Mouse (Mus musculus): Measurements from ENCODE around the gene Xiap. TPM values are rescaled to one million over a fixed set of nuclear protein-coding genes. Genes with fewer than 3 reads are reported as not detected.
A peak's percentile ranks its signal among the peaks of the same experiment; 100 is the strongest.

The Xiap gene
- 49.2 and 65.6 TPM in 2 replicates for polyA plus RNA-seq (2012)

DNA sequence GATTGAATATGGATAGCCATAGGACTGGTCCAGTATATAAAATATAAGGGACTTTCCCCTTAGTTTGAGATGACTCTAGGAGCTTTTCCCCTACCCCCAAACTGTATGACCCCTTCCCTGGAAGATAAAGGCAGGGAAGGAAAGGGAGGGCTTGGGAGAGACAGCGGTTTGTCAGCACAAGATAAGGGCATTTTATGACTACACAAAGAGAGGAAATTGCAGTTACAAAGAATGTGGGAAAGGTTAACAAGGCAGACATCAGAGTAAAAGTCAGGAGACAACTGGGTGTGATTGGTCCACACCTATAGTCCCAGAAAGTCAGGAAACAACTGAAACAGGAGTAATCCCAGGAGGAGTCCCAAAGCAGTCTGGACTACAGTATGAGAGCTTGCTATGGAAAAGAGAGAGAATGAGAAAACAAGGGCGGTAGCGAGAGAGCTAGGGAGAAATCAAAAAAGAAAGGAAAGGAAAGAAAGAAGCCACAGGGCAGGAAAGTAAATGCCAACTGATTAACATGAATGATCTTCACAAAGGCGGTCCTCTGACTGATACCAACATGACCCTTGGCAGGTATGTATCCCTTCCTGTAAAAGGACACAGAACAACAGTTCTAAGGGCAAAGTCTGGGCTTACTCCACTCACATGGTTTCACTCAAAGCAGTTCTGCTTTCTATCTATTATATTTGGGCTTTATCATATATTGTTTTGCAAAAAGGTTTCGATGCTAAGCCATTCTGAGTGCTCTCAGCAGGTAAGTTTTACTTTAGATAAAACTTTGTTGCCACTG, at the start of gene Xiap:
Gene Xiap (plus strand): TSS at position 398 of the 787 bp plus-strand sequence.
- TF ChIP-seq GATA1 (IDR thresholded peaks at IDR 0.05; ENCODE audit: low read length): no peak

DNA sequence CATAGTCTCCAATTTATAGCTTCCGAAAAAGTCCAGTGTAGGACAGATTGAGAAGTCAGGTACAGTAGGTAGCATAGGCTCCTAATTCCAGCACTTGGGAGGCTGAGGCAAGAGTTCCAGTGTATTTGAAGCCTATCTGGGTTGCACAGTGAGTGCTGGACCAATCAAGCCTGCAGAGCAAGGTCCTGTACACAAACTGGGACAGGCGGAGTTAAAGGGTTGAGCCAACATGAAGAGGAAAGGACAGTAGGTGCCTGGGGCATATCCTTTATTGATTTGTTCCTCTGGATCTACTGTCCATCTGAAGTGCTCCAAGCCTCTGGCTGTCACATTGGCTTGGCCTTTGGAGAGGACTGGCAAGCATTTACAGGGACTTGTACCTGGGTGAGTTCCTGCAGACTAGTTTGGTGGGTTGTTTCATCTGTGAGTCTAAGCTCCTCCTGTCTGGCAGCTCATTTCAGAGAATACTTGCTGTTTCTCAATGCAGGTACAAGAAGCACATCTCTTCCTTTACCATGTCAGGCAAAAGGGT, 46.7 kb upstream of the Xiap start:
- TF ChIP-seq GATA1 (IDR thresholded peaks at IDR 0.05; ENCODE audit: low read length): no peak

DNA sequence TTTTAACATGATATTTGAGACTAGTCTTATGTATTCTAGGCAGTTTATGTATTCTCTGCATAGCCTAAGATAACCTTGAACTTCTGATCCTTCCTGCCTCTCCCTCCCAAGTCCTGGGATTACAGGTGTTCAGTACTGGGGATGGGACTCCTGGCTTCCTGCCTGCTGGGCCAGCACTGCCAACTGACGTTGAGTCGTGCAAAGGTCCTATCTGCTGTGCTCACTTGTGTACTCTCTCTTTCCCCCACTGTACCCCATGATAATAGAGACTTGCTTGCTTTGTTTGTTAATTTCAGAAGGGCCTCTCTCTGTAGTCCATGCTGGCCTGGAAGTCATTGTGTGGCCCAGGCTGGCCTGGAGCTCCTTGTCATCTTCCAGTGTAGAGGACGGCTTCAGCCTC, 45.7 kb upstream of the Xiap start:
- no peak for TF ChIP-seq GATA1 (IDR thresholded peaks at IDR 0.05; ENCODE audit: low read length)

DNA sequence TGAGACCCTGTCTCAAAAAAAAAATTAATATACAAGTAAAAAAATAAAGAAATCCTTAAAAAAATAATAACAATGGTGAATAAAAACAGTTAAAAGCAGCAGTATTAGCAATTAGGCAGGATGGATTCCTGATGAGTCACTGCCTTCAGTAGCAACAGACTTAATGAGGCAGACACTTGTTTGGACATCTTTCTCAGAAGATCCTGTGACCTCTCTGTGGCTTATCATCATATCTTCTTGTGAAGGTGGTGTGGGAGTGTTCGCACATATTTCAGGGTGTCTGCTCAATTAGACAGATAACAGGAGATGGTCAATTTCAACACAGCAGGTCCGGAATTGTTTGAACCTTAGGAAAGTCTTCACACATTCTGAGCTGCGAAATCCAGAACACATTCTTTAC, 45.0 kb upstream of the Xiap start:
- TF ChIP-seq GATA1 (IDR thresholded peaks at IDR 0.05; ENCODE audit: low read length): peak; percentile 18

DNA sequence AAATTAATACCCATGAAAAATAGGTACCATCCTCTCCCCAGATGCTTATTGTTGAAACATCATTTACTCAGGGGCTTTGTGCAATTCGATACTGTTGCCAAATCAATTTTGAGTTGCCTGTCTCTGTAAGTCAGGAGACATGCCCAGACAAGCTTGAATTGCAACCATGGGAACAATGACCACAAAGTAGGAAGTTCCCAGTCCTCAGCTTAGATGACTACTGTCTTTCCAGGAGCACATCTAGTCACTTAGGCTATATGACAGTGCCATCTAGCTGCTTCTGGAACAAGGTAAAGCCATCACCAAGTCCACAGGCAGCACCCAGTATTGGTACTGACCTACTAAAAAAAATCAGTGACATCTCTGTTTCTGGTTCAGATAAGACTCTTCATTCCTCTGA, 41.4 kb upstream of the Xiap start:
- TF ChIP-seq GATA1 (IDR thresholded peaks at IDR 0.05; ENCODE audit: low read length): no peak

DNA sequence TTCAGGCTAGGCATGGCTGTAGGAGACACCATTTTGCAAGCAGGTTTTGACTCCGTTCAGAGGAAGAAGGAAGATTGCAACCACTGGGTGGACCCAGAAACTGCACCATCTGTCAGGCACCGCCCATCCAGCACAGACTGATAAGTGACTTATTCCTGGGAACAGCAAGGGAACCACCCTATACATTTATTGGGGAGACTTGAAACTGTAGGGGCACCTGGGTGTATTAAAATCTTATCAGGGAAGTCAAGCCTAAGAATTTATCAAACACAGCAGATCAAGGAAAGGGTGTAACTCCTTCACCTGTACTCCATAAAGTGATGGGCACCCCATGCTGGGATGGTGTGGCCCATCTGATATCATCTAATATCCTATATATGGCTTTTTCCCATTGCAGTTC, 40.0 kb upstream of the Xiap start:
- no peak for TF ChIP-seq GATA1 (IDR thresholded peaks at IDR 0.05; ENCODE audit: low read length)

DNA sequence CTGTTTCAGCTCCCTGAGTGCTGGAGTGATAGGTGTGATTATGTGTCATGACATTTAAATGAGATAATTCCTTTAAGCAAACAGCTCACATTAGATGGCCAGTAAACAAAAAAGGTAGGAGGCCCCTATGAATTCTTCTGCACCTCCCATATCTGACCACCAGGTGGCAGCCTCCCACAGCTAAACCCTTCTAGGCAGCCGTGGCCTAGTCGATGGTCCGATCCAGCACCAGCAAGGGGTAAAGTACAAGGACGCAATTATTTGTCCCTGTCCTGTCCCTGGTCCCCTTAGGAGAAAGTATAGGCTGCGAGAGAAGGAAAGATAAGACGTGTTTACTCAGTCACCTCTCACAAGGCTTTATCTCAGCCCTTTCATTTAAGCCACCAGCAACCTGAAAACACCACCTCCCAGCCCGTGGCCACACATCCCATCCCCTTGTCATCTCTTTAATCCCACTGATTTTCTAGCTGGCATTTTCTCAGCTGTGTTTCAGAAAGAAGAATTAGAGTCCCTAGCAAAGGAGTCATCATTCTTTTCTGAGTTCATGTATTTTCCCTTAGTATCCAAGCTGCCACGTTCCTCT, 26.3 kb upstream of the Xiap start:
- TF ChIP-seq GATA1 (IDR thresholded peaks at IDR 0.05; ENCODE audit: low read length): no peak

DNA sequence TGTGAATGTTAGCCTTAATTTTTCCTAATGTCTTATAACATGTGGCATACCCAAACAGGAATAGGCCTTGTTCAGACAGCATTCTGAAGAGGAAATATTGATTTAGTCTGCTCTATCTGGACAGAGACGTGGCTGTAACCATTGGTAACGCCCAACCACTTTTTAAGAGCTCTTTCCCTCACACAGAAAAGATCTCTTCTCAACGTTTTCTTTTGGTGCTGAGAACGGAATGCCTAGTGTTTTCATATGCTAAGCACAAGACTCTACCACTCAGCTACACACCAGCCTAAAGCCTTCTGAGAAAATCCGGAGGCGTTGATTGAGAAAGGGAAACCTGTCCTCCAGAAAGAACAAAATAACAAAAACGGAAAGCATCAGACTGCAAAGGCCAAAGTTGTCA, 25.6 kb upstream of the Xiap start:
- no peak for TF ChIP-seq GATA1 (IDR thresholded peaks at IDR 0.05; ENCODE audit: low read length)

DNA sequence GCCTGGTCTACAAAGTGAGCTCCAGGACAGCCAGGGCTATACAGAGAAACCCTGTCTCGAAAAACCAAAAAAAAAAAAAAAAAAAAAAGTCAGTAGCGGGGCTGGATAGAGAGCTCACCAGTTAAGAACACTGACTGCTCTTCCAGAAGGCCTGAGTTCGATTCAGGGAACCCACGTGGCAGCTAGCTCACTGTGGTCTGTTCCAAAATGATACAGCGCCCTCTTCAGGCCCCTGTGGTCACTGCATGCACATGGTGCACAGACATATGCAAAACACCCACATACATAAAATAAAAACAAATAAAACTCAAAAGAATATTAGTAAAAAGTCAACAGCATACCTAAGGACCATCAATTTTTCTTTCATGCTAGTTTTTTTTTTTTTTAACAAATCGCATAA, 20.0 kb upstream of the Xiap start:
- no peak for TF ChIP-seq GATA1 (IDR thresholded peaks at IDR 0.05; ENCODE audit: low read length)

DNA sequence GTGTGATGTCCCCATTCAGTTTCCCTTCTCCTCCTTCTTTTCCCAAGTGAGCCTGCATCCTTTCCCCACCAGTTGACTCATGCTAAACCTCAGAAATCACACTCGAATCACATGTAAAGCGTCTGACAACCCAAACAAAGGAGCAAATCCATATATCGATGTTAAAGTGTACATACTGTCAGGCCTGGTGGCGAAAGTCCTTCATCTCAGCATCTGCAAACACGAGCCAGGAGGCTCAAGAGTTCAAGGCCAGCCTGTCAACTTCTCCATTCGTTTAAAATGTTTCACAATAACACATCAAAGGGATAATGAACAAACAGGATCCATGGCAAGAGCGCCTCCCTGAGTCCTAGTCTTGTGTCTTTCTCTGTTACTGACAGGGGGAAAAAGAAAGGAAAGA, 14.5 kb upstream of the Xiap start:
- no peak for TF ChIP-seq GATA1 (IDR thresholded peaks at IDR 0.05; ENCODE audit: low read length)

DNA sequence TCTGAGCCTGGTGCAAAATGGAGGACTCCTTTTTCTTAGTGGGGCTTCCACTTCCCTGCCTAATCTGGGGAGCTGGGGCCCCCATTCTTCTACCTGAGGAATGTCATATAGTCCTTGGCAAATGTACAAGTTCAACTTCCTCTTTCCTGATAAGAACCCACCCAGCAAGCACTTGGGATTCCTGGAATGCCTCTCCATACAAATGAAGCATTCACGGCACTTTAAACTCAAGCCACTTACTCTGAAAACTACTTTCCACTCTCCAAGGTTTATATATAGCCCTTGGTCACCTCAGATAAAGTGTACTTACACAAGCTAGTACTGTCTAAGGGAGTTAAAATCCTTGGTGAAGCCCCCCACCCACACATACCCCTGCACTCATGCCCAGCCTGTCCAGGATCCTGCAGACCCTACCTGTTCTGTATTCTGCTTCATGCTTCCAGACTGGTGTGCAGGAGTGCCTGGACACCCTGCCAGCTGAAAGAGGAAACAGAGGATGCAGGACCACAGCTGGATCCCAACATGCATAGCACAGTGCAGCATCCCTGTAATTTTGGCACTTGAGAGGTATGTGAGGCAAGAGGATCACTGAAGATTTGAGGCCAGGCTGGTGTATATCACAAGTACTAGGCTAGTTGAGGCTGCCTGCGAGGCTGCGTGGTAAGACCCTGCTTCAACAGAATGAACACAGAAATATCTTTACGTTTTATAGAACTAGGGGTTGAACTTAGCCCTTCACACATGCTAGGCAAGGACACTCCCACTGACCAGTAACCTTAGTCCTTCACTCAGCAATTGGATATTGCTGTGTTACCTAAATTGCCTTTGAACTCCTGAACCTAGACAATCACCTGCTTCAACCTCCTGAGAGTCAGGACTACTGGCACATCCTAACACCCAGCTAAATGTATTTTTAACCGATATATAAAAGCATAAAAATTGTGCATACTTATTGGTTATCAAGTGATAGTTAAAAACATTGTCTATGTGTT, 8.5 kb upstream of the Xiap start:
- TF ChIP-seq GATA1 (IDR thresholded peaks at IDR 0.05; ENCODE audit: low read length): no peak

DNA sequence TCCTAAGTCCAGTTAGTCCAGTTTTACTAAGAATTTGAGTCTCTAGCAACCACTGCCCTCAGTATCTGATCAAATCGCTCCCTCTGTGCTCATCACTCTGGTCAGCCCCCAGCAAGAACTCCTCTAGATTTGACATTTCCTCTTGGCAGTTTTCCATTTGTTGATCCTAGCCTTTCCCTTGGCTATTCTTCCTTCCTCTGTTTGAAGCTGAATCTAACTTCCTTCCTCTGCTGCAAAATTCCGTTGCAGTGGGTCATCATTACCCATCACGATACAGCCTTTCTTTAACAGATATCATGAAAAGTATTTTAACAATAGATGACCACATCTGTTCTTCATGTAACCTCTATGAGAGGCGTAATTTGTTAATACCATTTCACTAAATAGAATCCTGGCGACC, 2.5 kb upstream of the Xiap start:
- no peak for TF ChIP-seq GATA1 (IDR thresholded peaks at IDR 0.05; ENCODE audit: low read length)

DNA sequence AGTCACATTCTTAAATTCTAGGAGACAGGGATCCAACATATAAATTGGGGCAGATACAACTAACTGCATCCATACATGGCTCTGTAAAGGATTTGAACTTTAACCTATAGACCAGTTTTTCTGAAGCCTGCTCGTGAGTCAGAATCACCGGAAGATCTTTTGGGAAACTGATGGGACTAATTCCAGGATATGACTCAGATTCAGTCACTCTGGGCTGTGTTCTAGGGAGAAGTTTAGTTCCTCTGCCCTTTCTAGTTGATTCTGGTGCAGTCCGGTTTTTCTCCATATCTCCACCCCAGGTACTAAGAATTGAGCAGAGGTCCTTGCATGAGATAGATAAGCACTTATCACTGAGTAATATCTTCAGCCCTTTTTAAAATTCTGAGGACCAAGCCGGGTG, 1.6 kb upstream of the Xiap start:
- no peak for TF ChIP-seq GATA1 (IDR thresholded peaks at IDR 0.05; ENCODE audit: low read length)

DNA sequence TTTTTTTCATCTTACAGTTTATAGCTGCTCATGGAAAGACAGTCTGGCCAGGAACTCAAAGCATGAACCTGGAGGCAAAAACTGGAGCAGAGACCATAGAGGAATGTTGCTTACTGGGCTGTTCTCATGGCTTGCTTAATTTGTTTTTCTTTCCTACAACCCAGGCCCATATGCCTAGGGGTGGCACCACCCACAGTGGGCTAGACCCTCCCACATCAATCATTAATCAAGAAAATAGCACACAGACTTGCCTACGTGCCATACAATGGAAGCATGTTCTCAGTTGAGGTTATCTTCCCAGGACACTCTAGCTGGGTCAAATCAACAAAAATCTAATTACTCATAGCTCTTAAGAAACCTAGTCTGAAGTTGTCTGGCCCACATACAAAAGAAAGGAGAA, 4.1 kb downstream of the Xiap start:
- TF ChIP-seq GATA1 (IDR thresholded peaks at IDR 0.05; ENCODE audit: low read length): no peak

DNA sequence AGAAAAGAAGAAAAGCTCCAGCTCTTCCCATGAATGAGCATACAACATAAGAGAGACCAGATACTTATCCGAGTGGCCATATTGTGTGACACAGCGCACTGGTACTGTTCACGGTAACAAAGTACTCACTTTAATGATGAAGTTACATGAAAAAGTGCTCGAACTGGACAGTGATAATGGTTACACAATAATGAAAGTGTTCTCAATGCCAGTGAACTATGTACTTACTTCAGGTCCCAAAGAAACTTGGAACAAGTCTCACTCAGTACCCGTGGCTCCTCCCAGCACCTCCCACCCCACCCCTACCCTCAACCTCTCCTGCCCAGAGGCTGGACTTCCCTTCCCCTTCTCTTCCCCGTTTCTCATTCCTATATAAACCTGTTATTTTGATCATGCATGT, 5.6 kb downstream of the Xiap start:
- no peak for TF ChIP-seq GATA1 (IDR thresholded peaks at IDR 0.05; ENCODE audit: low read length)

DNA sequence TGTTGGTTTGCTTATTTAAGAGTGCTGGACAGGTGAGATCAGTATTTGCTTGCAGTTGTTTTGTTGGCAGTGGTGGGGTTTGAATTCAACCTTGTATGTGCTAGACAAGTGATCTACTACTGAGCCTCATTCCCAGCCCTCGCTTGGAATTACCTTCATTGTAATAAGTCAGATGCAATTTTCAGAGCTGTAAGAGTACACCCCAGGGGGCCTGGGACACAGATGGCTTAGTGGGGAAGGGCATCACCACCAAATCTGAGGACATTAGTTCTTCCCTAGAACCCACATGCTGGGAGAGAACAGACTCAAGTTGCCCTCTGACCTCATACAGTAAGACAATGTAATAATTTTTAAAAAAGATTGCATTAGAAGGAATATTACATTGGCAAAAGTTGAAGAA, 7.3 kb downstream of the Xiap start:
- TF ChIP-seq GATA1 (IDR thresholded peaks at IDR 0.05; ENCODE audit: low read length): no peak

All from G1E-ER4 (cell line).